ENCODE assay signal across 21 mouse cellular contexts in the genomic region with DNA sequence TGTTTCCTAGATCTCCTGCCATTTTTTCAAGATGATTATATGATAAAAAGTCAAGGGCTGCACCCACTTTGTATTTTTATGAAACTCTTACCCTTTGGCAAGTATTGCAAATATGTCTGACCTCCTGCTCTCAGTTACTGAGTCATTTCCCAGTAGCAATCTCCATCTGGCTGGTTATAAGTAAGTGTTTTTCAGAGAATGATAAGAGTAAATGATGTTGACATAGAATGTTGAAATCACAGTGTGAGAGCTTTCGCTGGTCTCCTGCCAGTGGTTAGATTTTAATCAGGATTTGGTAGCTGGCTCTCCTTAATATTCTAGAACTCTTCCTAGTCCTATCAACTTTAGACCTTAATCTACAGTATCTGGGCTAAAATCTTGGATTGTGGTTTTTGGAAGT. TPM values are rescaled to one million over a fixed set of nuclear protein-coding genes. Genes with fewer than 3 reads are reported as not detected.
DNase-seq lines count a peak whose midpoint lies in the region; ATAC-seq and TF ChIP-seq lines count a peak whose summit lies in the region.
"Had no signal": no experiment of that assay in that cellular context is flagged by ENCODE, and none has a peak within 500 bp of the region (broad histone marks: within the 10 kb centered on the region; RNA-seq: fewer than 3 reads in every experiment).

No protein-coding gene starts in this region.

- no peak overlapping the region for H3K4me3 ChIP-seq in lung, adult 2 months (replicated peaks; ENCODE audit: extremely low read depth, low read depth, low read length)
- H3K4me3 ChIP-seq in lung, embryonic 14.5 days (ENCODE audit: low read depth, low read length) = no peak overlapping the region
- H3K4me3 ChIP-seq: gastrocnemius, adult 2 months; heart, embryonic 10.5 days; limb, embryonic 15.5 days; megakaryocyte, embryonic 14.5 days; neural tube, embryonic 12.5 days had no signal

- no peaks in the 10 kb centered on the region for H3K36me3 ChIP-seq in lung, embryonic 14.5 days (ENCODE audit: insufficient read depth)
- H3K36me3 ChIP-seq: heart, embryonic 10.5 days; limb, embryonic 15.5 days; neural tube, embryonic 12.5 days had no signal

- H3K9ac ChIP-seq in lung, embryonic 14.5 days = no peak overlapping the region
- H3K9ac ChIP-seq: limb, embryonic 15.5 days; neural tube, embryonic 12.5 days had no signal

- no peak for ATAC-seq in lung, embryonic 14.5 days (ENCODE audit: insufficient read depth)
- no peak for ATAC-seq in megakaryocyte progenitor cell, adult 5-6 weeks (replicated peaks; ENCODE audit: poor library complexity)
- ATAC-seq: forebrain, embryonic 14.5 days; hindbrain, postnatal 0 days; midbrain, embryonic 16.5 days had no signal

- 40% methylated on average over 1 of the region's 1 CpGs for whole genome bisulfite sequencing in lung, adult 2 months
- 54% methylated on average over 1 of the region's 1 CpGs for WGBS in lung, embryonic 14.5 days

- no peak overlapping the region for H3K4me2 ChIP-seq in lung, embryonic 14.5 days
- H3K4me2 ChIP-seq: limb, embryonic 15.5 days; neural tube, embryonic 12.5 days had no signal

- H3K27me3 ChIP-seq in lung, embryonic 14.5 days (ENCODE audit: insufficient read depth, low read length) = no peaks in the 10 kb centered on the region
- H3K27me3 ChIP-seq: limb, embryonic 15.5 days; megakaryocyte, embryonic 14.5 days; neural tube, embryonic 12.5 days had no signal

- TF ChIP-seq CTCF in lung, adult 2 months (IDR thresholded peaks at IDR 0.05; ENCODE audit: insufficient read depth, low read length) = no peak
- TF ChIP-seq CTCF in lung, embryonic 14.5 days (IDR thresholded peaks at IDR 0.05; ENCODE audit: low read depth) = no peak

- H3K9me3 ChIP-seq in lung, embryonic 14.5 days (ENCODE audit: low read depth, low read length) = no peaks in the 10 kb centered on the region; the same call in 1 of the 2 replicates
- H3K9me3 ChIP-seq: limb, embryonic 15.5 days had no signal

- no peak overlapping the region for H3K27ac ChIP-seq in lung, embryonic 14.5 days (ENCODE audit: low read depth)
- H3K27ac ChIP-seq: gastrocnemius, adult 2 months; heart, embryonic 10.5 days; hindbrain, postnatal 0 days; limb, embryonic 15.5 days; neural tube, embryonic 12.5 days had no signal

- H3K4me1 ChIP-seq in lung, adult 2 months (ENCODE audit: control insufficient read depth, insufficient read depth, low read length) = no peaks in the 10 kb centered on the region
- no peaks in the 10 kb centered on the region for H3K4me1 ChIP-seq in lung, embryonic 14.5 days (ENCODE audit: insufficient read depth)
- H3K4me1 ChIP-seq: heart, embryonic 10.5 days; limb, embryonic 15.5 days; megakaryocyte, embryonic 14.5 days; neural tube, embryonic 12.5 days had no signal

- peak; percentile 56 to 75 for DNase-seq in lung, adult 18-20 months
- no peak for DNase-seq in lung, adult 2 months
- DNase-seq in adrenal gland, postnatal 36 days = peak; percentile 5 to 30
- peak; percentile 27 for DNase-seq in lung, embryonic 14.5 days
- DNase-seq in skeletal muscle tissue, adult 2 months (ENCODE audit: low read depth, low spot score) = peak; percentile 11
- DNase-seq in cerebellum, adult 9-10 months = no peak
- DNase-seq: cerebellum, adult 2 months; gastrocnemius, adult 2 months; heart, postnatal 14 days; right cerebral cortex, postnatal 4 days; thymus, adult 2 months had no signal

- TF ChIP-seq POLR2A in lung, adult 2 months (IDR thresholded peaks at IDR 0.05; ENCODE audit: borderline replicate concordance, extremely low read depth, low read depth, low read length) = no peak

RNA-seq across cellular contexts. Expression of a gene that starts 20.0 kb away (rescaled TPM):
- polyA plus RNA-seq in lung, adult 2 months (2012; rRNA removed) = 0.12 and 4.0 TPM in 2 replicates
- not detected for total RNA-seq in adrenal gland, postnatal 36 days (2021)
- polyA plus RNA-seq in lung, embryonic 14.5 days (2014; fragmentation: Nextera tagmentation; extraction: Ambion mirVana) = not detected in 2 replicates
- total RNA-seq in megakaryocyte progenitor cell, adult 5-6 weeks (2015) = not detected in 2 replicates
- total RNA-seq in megakaryocyte progenitor cell, adult 5-6 weeks (2017) = not detected in 2 replicates
- total RNA-seq: CH12.LX; gastrocnemius, adult 2 months; hindbrain, postnatal 0 days had no signal
- polyA plus RNA-seq: forebrain, embryonic 14.5 days; heart, embryonic 10.5 days; hindbrain, postnatal 0 days; kidney, embryonic 14.5 days; midbrain, embryonic 16.5 days; neural tube, embryonic 12.5 days had no signal

Comparison
In these comparisons a context has a peak if more than half of its experiments do, and no peak if none do; other contexts are left out.
1. DNase-seq: peak in lung, adult 18-20 months (2 of 2), adrenal gland, postnatal 36 days (2 of 2), lung, embryonic 14.5 days (single experiment) and skeletal muscle tissue, adult 2 months (single experiment); none in lung, adult 2 months (single experiment) and cerebellum, adult 9-10 months (single experiment).